Mouse (Mus musculus): Measurements from ENCODE around the gene Pepd. TPM values are rescaled to one million over a fixed set of nuclear protein-coding genes. Genes with fewer than 3 reads are reported as not detected.
A peak's percentile ranks its signal among the peaks of the same experiment; 100 is the strongest.

Pepd gene
- polyA plus RNA-seq, 1 experiment from 2014 or later, result 91.4 TPM

DNA sequence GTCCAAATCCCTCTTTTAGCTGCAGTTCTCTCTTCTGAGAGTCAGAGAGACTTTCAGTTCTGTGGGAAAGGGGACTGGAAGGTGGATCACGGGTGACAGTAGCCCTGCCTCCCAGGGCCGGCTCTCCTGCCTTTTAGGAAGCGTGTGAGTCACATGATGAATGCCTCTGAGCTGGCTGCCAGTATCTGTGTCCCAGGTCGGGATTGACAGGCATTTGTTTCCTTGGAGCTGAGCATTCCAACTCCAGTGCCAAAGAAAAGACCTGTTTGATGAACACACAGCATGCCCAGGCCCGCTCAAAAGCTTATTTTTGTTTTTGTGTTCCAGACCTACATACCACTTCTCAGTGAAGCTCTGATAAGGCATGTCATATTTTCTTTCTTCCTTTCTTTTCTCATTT is 164.5 kb downstream of the Pepd start:
- Histone ChIP-seq H3K4me1 (replicated peaks) (0 out of 2 replicates have a peak, but pooled peaks cover 6% of the 10 kb centered on the region), H3K27me3 (replicated peaks) (no peaks in the 10 kb centered on the region), H3K9ac (no peak overlapping the region), H3K9me3 (no peaks in the 10 kb centered on the region), H3K4me2 (replicated peaks) (no peak overlapping the region), H3K27ac (no peak overlapping the region), H3K36me3 (no peaks in the 10 kb centered on the region), H3K4me3 (replicated peaks) (no peak overlapping the region)
- ATAC-seq, result no peak
- 42% methylated on average over 5 of the region's 5 CpGs for WGBS

DNA sequence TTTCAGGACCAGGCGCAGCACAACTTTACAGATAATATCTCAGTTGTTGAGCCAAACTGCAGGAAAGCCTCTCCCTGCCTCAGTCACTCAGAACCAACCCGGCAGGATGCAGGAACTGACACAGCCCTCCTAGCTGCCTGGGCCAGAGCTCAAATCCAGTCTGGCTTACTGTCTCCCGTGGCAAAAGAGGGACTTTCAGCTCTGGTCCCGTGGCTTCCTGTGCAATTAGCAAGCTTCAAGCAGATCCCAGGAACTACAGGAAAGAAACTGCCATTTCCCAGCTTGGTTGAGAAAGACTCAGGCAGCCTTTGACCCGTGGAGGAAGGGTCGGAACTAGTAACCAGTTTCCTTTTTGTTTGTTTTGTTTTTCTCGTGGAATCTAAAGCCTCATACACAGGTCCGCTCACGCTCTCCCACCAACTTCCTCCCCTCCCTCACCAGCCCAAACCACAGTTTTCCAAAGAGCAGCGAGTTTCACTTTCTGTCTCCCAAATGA is 168.7 kb downstream of the Pepd start:
- peak; percentile 70 for ATAC-seq
- Histone ChIP-seq H3K9me3 (no peaks in the 10 kb centered on the region), H3K4me1 (replicated peaks) (peaks cover 11% of the 10 kb centered on the region; the same call in 1 of the 2 replicates), H3K36me3 (no peaks in the 10 kb centered on the region), H3K4me2 (replicated peaks) (peak overlapping the region; percentile 45), H3K4me3 (replicated peaks) (0 out of 2 replicates have a peak overlapping the region, but pooled peaks have one; percentile 5), H3K27me3 (replicated peaks) (no peaks in the 10 kb centered on the region), H3K9ac (no peak overlapping the region), H3K27ac (peak overlapping the region; percentile 66)
- WGBS, result 15% methylated on average over 10 of the region's 10 CpGs

DNA sequence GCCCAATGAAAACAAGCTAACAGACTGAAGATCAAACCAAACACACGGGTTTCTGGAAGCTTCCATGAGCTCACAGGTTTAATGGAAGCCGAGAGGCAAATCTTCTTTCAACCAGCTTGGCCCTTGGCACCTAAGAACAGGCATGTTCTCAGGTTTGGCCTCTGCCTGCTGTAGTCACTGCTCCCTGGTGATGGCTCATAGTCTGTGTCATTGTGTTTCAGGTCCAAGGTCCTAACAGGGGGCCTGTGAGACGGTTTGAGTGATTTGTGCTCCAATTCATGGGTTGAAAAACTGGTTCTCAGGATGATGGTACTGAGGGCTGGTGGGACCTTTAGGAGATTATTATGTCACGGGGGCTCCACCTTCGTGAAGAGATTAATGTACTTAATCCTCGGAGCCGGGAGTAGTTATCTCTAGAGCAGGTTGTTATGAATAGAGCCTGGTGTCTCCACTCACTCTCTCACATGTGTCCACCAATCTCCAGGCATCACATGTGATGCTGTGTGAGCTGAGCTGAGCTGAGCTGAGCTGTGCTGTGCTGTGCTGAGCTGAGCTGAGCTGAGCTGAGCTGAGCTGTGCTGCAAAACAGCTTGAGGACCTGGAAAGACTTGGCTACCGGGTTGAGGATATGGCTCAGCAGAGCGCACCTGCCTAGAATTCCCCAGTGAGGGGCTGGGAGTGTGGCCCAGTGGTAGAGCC is 169.4 kb downstream of the Pepd start:
- peak overlapping the region; percentile 45 for H3K4me2 ChIP-seq (replicated peaks)
- peak overlapping the region; percentile 66 for H3K27ac ChIP-seq
- ATAC-seq, result peak; percentile 83
- no peaks in the 10 kb centered on the region for H3K36me3 ChIP-seq
- H3K27me3 ChIP-seq (replicated peaks), result no peaks in the 10 kb centered on the region
- no peak overlapping the region for H3K9ac ChIP-seq
- H3K4me3 ChIP-seq (replicated peaks), result 0 out of 2 replicates have a peak overlapping the region, but pooled peaks have one; percentile 5
- no peaks in the 10 kb centered on the region for H3K9me3 ChIP-seq
- 62% methylated on average over 9 of the region's 9 CpGs for WGBS
- peaks cover 16% of the 10 kb centered on the region; the same call in 1 of the 2 replicates for H3K4me1 ChIP-seq (replicated peaks)

DNA sequence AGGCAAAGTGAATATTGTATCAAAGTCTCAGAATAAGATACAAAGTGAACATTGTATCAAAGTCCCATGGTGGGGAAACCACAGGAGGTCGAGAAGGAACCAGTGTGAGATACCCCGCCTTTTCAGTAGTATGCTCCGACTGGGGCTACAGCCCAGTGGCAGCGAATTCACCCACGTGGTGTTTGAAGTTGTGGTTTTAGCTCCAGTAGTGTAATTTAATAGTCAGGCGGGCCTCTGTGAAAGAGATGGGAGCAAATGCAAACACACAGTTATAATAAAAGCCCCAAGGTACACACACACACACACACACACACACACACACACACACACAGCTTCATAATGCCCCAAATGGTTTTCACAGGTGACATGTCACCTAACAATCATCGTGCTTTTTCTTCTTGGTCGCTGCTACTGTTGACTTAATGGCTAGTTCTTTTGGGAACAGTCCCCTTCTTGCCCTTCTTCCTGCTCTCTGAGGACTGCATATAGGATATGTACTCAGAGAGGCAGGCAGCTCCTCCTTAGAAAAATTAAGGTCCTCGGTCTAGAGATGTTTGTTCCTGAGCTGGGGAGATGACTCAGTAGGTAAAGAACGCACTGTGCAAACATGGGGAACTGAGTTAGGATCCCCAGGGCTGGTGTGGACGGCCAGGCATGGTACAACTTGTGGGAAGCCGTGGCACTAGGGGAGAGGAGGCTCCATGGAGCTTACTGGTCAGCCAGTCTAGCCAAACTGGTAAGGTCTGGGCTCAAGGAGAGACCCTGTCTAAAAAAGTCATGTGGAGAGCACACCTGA is 172.6 kb downstream of the Pepd start:
- no peak; the same call in 1 of the 2 replicates for ATAC-seq
- no peak overlapping the region for H3K27ac ChIP-seq
- 61% methylated on average over 12 of the region's 12 CpGs for WGBS

DNA sequence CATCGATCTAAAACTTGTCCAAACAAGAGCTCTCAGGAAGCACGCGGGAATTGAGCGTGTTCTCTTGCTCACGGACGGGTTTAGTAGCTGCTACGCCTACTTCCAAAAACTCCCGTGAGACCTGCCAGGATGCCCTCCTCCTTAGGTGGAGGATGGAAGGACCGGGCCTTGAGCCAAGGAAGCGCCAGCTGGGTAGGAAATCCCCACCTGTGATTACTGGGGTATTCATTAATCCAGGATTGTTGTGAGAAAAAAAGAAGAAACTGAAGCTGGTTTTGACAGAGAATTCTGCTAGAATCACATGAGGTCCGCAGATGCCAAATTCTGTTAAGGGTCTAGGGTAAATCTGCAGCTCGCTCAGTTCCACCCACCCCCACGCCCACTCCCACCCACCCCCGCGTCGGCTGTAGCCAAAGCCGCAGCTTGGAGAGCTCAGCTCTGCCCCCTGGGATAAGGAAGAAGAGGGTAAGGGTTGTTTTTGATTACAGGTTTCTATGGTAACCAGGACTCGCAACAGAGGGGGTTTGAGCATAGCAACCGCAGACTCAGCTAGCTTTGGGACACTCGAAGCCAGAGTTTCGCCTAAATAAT is 174.2 kb downstream of the Pepd start:
- no peak overlapping the region for H3K9ac ChIP-seq
- H3K4me1 ChIP-seq (replicated peaks), result peaks cover 12% of the 10 kb centered on the region; the same call in 1 of the 2 replicates
- under 1% methylated on average over 21 of the region's 21 CpGs for WGBS
- H3K36me3 ChIP-seq, result no peaks in the 10 kb centered on the region
- peak overlapping the region; percentile 60 for H3K4me2 ChIP-seq (replicated peaks)
- H3K27me3 ChIP-seq (replicated peaks), result no peaks in the 10 kb centered on the region
- no peak overlapping the region for H3K27ac ChIP-seq
- H3K4me3 ChIP-seq (replicated peaks), result peak overlapping the region; percentile 19
- no peaks in the 10 kb centered on the region for H3K9me3 ChIP-seq
- ATAC-seq, result peak; percentile 48

More for the DNA sequence above, 172.6 kb downstream of the Pepd start:
- Histone ChIP-seq H3K9me3 (no peaks in the 10 kb centered on the region), H3K4me1 (replicated peaks) (peaks cover 18% of the 10 kb centered on the region; the same call in 1 of the 2 replicates), H3K9ac (no peak overlapping the region), H3K4me2 (replicated peaks) (no peak overlapping the region), H3K36me3 (no peaks in the 10 kb centered on the region), H3K4me3 (replicated peaks) (no peak overlapping the region), H3K27me3 (replicated peaks) (no peaks in the 10 kb centered on the region)

DNA sequence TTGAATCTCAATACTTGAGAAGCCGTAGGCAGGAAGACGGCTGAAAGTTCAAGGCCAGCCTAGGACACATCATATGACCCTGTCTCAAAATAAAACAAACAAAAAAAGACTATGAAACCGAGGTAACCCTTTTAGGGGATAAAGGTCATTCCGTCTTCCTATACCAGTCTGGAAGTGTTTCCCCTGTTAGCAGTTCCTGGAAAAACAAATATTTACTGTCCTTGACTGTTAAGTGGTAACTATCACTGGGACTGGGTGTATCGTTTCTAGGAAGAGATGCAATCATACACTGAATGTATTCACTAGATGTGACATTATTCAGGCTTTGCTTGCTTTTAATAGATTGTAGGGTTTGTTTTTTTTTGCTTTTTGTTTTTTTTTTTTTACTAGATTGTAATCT is 178.4 kb downstream of the Pepd start:
- Histone ChIP-seq H3K4me2 (replicated peaks) (no peak overlapping the region), H3K9ac (no peak overlapping the region), H3K9me3 (no peaks in the 10 kb centered on the region), H3K4me1 (replicated peaks) (peaks cover 9% of the 10 kb centered on the region; the same call in 1 of the 2 replicates), H3K36me3 (no peaks in the 10 kb centered on the region), H3K27ac (no peak overlapping the region), H3K27me3 (replicated peaks) (no peaks in the 10 kb centered on the region), H3K4me3 (replicated peaks) (no peak overlapping the region)
- WGBS, result 51% methylated on average over 5 of the region's 5 CpGs
- no peak for ATAC-seq

Other genes with a start within 250 kb of the Pepd start
- 3.0 and 3.2 TPM in 2 replicates for gene Chst8, start 99.7 kb upstream of the Pepd start, polyA plus RNA-seq (2015; fragmentation: Nextera tagmentation; extraction: Ambion mirVana)
- gene Cebpg, start 144.2 kb downstream of the Pepd start, polyA plus RNA-seq (2015; fragmentation: Nextera tagmentation; extraction: Ambion mirVana), result 44.5 and 45.3 TPM in 2 replicates
- gene Cebpa, start 206.9 kb downstream of the Pepd start, polyA plus RNA-seq (2015; fragmentation: Nextera tagmentation; extraction: Ambion mirVana), result 13.9 and 14.1 TPM in 2 replicates

All from intestine, embryonic 15.5 days (tissue).